In the genomic region with DNA sequence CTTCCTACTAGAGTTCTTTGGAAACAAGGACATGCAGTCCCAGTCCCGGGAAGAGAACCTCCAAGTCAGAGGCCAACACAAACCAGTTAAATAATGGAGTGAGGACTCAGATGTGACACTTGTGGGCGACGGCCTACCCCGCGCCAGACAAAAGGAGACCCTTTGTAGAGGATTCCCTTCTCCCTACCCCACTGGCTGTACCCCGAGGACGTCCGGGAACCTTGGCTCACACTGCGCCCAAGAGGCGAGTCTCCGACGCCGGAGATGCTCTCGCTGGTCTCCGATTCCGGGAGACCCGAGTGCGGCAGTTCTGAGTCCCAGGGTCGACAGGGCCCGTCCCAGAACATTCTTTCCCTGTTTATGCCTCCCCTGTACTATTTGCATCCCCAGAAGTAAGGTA, we compare ENCODE assay signal across 8 mouse cellular contexts. TPM values are rescaled to one million over a fixed set of nuclear protein-coding genes. Genes with fewer than 3 reads are reported as not detected.
DNase-seq lines count a peak whose midpoint lies in the region; ATAC-seq and TF ChIP-seq lines count a peak whose summit lies in the region.

No protein-coding gene starts in this region.

- no peak for TF ChIP-seq POLR2A in brain, embryonic 14.5 days (IDR thresholded peaks at IDR 0.05; ENCODE audit: borderline replicate concordance, extremely low read depth, insufficient read depth, insufficient read length, poor library complexity, severe bottlenecking)

- H3K9ac ChIP-seq in intestine, embryonic 16.5 days (ENCODE audit: low read depth, low read length): peak overlapping the region; percentile 71
- H3K9ac ChIP-seq in liver, embryonic 15.5 days: peak overlapping the region; percentile 32
- H3K9ac ChIP-seq in neural tube, embryonic 14.5 days (replicated peaks; ENCODE audit: low read depth, low read length): peak overlapping the region; percentile 53

- H3K27me3 ChIP-seq in intestine, embryonic 16.5 days (replicated peaks; ENCODE audit: control insufficient read depth, insufficient read depth, low read length): no peaks in the 10 kb centered on the region
- peaks cover 24% of the 10 kb centered on the region for H3K27me3 ChIP-seq in liver, embryonic 15.5 days
- H3K27me3 ChIP-seq in neural tube, embryonic 14.5 days (ENCODE audit: control insufficient read depth, insufficient read depth, low read length): 0 out of 2 replicates have a peak, but pooled peaks cover 2% of the 10 kb centered on the region

- H3K9me3 ChIP-seq in intestine, embryonic 16.5 days (ENCODE audit: control insufficient read depth, low read length): no peaks in the 10 kb centered on the region
- no peaks in the 10 kb centered on the region for H3K9me3 ChIP-seq in liver, embryonic 15.5 days (replicated peaks)
- no peaks in the 10 kb centered on the region for H3K9me3 ChIP-seq in neural tube, embryonic 14.5 days (ENCODE audit: control insufficient read depth, low read length)

- H3K36me3 ChIP-seq in intestine, embryonic 16.5 days (ENCODE audit: control insufficient read depth, insufficient read depth, low read length): no peaks in the 10 kb centered on the region
- H3K36me3 ChIP-seq in liver, embryonic 15.5 days (replicated peaks): no peaks in the 10 kb centered on the region
- H3K36me3 ChIP-seq in neural tube, embryonic 14.5 days (ENCODE audit: control insufficient read depth, insufficient read depth, low read length): no peaks in the 10 kb centered on the region

- H3K4me1 ChIP-seq in intestine, embryonic 16.5 days (ENCODE audit: control insufficient read depth, insufficient read depth, low read length): peaks cover 7% of the 10 kb centered on the region
- peaks cover 26% of the 10 kb centered on the region for H3K4me1 ChIP-seq in liver, embryonic 15.5 days (replicated peaks)
- H3K4me1 ChIP-seq in neural tube, embryonic 14.5 days (ENCODE audit: control insufficient read depth, insufficient read depth, low read length): 0 out of 2 replicates have a peak, but pooled peaks cover 4% of the 10 kb centered on the region

- peak overlapping the region; percentile 96 for H3K4me2 ChIP-seq in intestine, embryonic 16.5 days (ENCODE audit: low read depth, low read length)
- H3K4me2 ChIP-seq in liver, embryonic 15.5 days: peak overlapping the region; percentile 76
- peak overlapping the region; percentile 85 for H3K4me2 ChIP-seq in neural tube, embryonic 14.5 days (ENCODE audit: low read depth, low read length)

- H3K27ac ChIP-seq in intestine, embryonic 16.5 days (ENCODE audit: low read length): no peak overlapping the region; the same call in 1 of the 2 replicates
- H3K27ac ChIP-seq in liver, embryonic 15.5 days (replicated peaks): peak overlapping the region; percentile 45; the same call in 1 of the 2 replicates
- H3K27ac ChIP-seq in neural tube, embryonic 14.5 days (ENCODE audit: low read depth, low read length): peak overlapping the region; percentile 60

- peak; percentile 53 for ATAC-seq in intestine, embryonic 16.5 days
- peak; percentile 26; the same call in 1 of the 2 replicates for ATAC-seq in liver, embryonic 15.5 days (ENCODE audit: insufficient read depth)
- ATAC-seq in neural tube, embryonic 14.5 days (ENCODE audit: low read depth): peak; percentile 39

- under 1% methylated on average over 20 of the region's 20 CpGs for WGBS in intestine, embryonic 16.5 days
- WGBS in liver, embryonic 15.5 days (ENCODE audit: insufficient replicate concordance): 2% methylated on average over 20 of the region's 20 CpGs
- under 1% methylated on average over 20 of the region's 20 CpGs for WGBS in neural tube, embryonic 14.5 days

- no peak for TF ChIP-seq CTCF in brain, embryonic 14.5 days (IDR thresholded peaks at IDR 0.05; ENCODE audit: borderline replicate concordance, extremely low read depth, insufficient read depth, insufficient read length)

- peak; percentile 38 for DNase-seq in ovary, postnatal 10 days (ENCODE audit: low spot score)
- no peak for DNase-seq in ovary, adult 18-20 months (ENCODE audit: low spot score)
- DNase-seq in brain, embryonic 14.5 days (ENCODE audit: low read depth): peak; percentile 43
- peak; percentile 11 to 14 for DNase-seq in frontal cortex, postnatal 36 days (ENCODE audit: low spot score in 2 of 2)
- peak; percentile 37 to 38 for DNase-seq in urinary bladder, postnatal 36 days (ENCODE audit: low spot score in 2 of 2)

- peak overlapping the region; percentile 68 for H3K4me3 ChIP-seq in intestine, embryonic 16.5 days (ENCODE audit: low read length)
- peak overlapping the region; percentile 61 for H3K4me3 ChIP-seq in liver, embryonic 15.5 days (replicated peaks)
- peak overlapping the region; percentile 61 for H3K4me3 ChIP-seq in neural tube, embryonic 14.5 days (ENCODE audit: low read depth, low read length)

RNA-seq across cellular contexts. Expression of gene Abca1, which starts 0.5 kb away (rescaled TPM):
- polyA plus RNA-seq in brain, embryonic 14.5 days (2012; rRNA removed): 9.1 and 15.9 TPM in 2 replicates
- 2.3 and 2.4 TPM in 2 replicates for polyA plus RNA-seq in intestine, embryonic 16.5 days (2015; fragmentation: Nextera tagmentation; extraction: Ambion mirVana)
- 11.5 and 14.8 TPM in 2 replicates for polyA plus RNA-seq in liver, embryonic 15.5 days (2015; fragmentation: Nextera tagmentation; extraction: Ambion mirVana)
- 11.3 and 21.4 TPM in 2 replicates for polyA plus RNA-seq in neural tube, embryonic 14.5 days (2014; fragmentation: Nextera tagmentation; extraction: Ambion mirVana)
